Mouse (Mus musculus) spleen, adult 2 months (tissue): ENCODE measurements around the gene Haus3.

Source experiments
- CTCF ChIP-seq: fragments of 200-500 bp; IDR thresholded peaks from 2 replicates; pipeline ENCODE4 v1.5.1; 2011; ENCODE audit warnings: mild to moderate bottlenecking, inconsistent platforms; ENCODE audit not compliant: insufficient read depth, insufficient read length, insufficient replicate concordance; ENCODE audit errors: extremely low read depth
- POLR2A ChIP-seq: fragments of 200-500 bp; IDR thresholded peaks from 2 replicates; pipeline ENCODE4 v1.6.1; 2011; ENCODE audit warnings: low read depth, low read length, inconsistent platforms

- no peak for TF ChIP-seq CTCF
- TF ChIP-seq POLR2A: no peak
Measured at GRCm38 (mm10) chr5:34174021-34174420, 4.7 kb upstream of the Haus3 start.
